Mouse (Mus musculus): ENCODE data around the gene Osgin1.

DNA sequence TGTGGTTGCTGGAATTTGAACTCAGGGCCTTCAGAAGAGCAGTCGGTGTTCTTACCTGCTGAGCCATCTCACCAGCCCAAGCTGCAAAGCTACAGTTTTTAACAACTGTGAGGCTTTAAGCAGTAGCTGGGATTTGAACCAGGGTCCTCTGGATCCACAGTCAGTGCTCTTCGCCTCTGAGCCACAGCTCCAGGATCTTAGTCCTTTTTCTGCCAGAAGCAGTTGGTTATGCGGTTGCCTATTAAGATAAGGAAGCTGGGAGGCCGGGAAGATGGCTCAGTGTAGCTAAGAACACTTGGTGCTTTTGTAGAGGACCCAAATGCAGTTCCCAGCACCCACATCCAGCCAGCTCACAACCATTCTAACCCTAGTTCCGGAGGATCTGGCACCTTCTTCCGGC, 46.9 kb upstream of the Osgin1 start:
- TF ChIP-seq CTCF (IDR thresholded peaks at IDR 0.05; ENCODE audit: low read depth, low read length) (no peak), POLR2A (IDR thresholded peaks at IDR 0.05; ENCODE audit: insufficient read depth, low read length) (no peak)
